Mouse (Mus musculus): ENCODE data around the gene Tgoln1.

GRCm38 (mm10) chr6:72631700-72632099 is 14.9 kb upstream of the Tgoln1 start:
- TF ChIP-seq CTCF (IDR thresholded peaks at IDR 0.05) (no peak), EP300 (IDR thresholded peaks at IDR 0.05) (no peak)
